Mouse (Mus musculus) G1E (cell line): ENCODE measurements around the gene Anapc1.

Experiments
- CTCF ChIP-seq: IDR thresholded peaks from 2 replicates; pipeline ENCODE4 v1.5.1; 2012; ENCODE audit warnings: low read depth, low read length, inconsistent platforms, mixed read lengths
- GATA1 ChIP-seq: IDR thresholded peaks from 2 replicates; pipeline ENCODE4 v1.6.1; 2012; ENCODE audit warnings: borderline replicate concordance, low read length, inconsistent platforms, mixed read lengths
- POLR2AphosphoS5 ChIP-seq: IDR thresholded peaks from 2 replicates; pipeline ENCODE4 v1.6.1; 2012; ENCODE audit warnings: low read depth, low read length, inconsistent platforms; ENCODE audit not compliant: insufficient replicate concordance
- TAL1 ChIP-seq: conservative IDR thresholded peaks from 2 replicates; pipeline ENCODE4 v1.6.1; 2012; ENCODE audit warnings: low read depth, low read length, inconsistent platforms, mixed read lengths

GRCm38 (mm10) chr2:128620578-128620977 lies 66.6 kb downstream of the Anapc1 start:
- TF ChIP-seq CTCF: no peak
- TF ChIP-seq TAL1: no peak
- TF ChIP-seq POLR2AphosphoS5: no peak
- TF ChIP-seq GATA1: no peak
